Mouse (Mus musculus) c-Kit-negative CD71-positive TER-119-positive erythroid progenitor cells, embryonic 14.5 days (primary cell): ENCODE data around the gene Kcnj10.
A peak's percentile ranks its signal among the peaks of the same experiment; 100 is the strongest.

Source experiments
- DNase-seq: peaks from one replicate; pipeline ENCODE4 v3.0.0-alpha.2; 2013; ENCODE audit warnings: low read depth, low spot score

The Kcnj10 gene

DNA sequence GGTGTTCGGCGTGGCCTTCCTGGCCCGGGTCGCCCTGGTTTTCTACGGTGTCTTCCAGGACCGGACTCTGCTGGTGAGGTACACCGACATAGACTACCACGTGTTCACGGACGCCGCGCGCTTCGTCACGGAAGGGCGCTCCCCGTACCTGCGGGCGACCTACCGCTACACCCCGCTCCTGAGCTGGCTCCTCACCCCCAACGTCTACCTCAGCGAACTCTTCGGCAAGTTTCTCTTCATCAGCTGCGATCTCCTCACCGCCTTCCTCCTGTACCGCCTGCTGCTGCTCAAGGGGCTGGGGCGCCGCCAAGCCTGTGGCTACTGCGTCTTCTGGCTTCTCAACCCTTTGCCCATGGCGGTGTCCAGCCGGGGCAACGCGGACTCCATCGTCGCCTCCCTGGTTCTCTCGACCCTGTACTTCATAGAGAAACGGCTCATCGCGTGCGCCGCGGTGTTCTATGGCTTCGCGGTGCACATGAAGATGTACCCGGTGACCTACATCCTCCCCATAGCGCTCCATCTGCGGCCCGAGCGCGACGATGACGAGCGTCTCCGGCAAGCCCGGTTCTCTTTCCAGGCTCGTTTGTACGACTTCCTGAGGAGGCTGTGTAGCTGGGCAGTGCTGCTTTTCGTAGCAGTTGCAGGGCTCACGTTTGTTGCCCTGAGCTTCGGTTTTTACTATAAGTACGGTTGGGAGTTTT, 35.9 kb downstream of the Kcnj10 start:
- peak; percentile 20 for DNase-seq

DNA sequence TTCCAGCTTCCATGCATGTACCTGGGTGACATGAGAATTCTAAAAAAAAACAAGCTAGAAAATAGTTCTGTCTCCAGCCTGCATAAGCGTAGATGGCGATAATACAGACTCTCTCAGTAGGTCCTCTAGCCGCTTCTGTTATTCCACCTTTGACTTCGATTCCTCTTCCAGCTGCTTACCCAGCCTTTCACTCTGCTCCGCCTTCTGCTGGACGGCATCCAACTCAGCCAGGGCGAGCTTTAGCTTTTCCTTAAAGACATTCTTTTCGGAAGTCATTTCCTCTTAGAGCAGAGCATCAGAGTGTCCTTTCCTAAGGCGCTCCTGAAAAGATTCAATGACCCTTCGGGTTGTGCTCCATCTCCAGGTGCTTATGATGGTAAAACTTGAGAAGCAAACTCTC, 39.1 kb downstream of the Kcnj10 start:
- no peak for DNase-seq

DNA sequence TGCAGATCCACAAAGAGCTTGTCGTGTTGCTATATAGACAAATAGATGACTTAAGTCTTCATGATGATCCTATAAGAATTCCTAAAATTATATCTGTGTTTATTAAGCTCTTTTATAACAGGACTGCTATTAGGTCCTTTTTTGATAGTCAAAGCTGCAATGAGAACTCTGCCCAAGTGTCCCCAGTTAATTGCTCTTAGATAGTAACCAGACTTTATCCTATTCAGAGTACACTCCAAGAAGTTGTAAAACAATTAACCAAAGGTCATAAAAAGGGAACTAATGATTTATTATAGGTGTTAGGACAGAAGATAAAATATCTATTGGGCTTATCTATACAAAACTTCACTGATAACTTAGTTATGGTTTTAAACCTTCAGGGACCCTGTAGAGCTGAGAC, 41.1 kb downstream of the Kcnj10 start:
- DNase-seq, result no peak

DNA sequence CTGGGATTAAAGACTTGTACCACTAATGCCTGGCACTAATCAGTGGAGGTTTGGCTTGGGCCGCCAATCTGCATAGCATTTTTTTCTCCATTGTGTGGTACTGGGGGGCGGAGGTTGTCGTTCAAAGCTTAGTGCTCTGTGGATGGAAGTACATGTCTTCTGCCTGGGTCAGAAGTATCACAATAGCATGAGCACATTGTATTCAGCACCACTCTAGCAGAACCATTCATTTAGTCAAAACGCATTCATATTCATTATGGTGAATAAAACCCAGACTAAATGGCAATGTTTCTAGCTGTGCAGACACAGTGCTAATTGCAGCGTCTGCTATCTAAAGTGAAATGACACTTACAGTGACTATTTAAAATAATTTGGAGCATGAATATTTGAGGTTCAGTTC, 46.2 kb downstream of the Kcnj10 start:
- DNase-seq, result no peak

DNA sequence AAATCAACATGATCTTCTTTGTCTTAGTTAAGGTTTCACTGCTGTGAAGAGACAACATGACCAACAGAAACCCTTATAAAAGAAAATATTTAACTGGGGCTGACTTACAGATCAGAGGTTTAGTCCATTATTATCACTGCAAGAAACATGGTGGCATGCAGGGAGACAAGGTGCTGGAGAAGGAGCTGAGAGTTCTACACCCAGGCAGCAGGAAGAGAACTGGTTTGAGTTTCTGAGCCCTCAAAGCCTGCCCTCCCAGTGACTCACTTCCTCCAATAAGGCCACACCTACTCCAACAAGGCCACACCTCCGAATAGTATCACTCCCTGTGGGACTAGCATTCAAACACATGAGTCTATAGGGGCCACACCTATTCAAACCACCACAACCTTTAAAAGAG, 49.8 kb downstream of the Kcnj10 start:
- DNase-seq, result no peak

DNA sequence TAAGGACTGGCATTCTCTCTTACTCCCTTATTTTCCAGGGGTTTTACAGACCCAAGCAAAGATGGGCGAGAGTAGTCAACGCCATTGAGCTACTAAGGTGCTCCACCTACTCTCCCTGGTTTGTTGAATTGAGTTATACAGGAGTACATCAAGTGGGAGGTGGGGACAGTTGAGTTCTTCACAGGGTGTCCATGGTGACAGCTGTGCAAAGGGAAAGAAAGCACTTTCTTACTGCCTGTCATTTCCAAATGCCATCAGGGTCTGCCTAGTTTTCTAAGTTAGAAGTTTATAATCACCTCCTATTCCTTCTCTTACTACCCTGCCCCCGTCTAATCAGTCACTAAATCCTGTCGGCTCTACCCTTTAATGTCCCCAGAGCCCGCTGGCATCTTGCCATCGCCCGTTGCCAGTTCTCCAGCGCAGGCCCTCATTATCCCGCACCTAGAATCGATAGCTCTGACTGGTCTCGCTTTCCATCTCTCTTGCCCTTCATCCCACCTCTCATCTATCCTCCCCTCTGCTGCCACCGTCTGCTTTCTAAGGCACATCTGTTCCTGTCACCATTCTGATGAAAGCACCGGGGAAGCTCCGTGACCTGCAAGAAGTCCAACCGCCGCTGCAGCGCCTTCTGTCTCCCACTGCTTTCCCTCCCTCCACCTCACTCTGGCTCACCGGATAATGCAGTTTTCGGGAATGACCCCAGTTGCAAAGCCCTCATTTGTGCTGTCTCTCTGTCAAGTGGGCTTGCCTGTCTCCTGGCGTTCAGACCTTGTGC, 51.0 kb downstream of the Kcnj10 start:
- no peak for DNase-seq

DNA sequence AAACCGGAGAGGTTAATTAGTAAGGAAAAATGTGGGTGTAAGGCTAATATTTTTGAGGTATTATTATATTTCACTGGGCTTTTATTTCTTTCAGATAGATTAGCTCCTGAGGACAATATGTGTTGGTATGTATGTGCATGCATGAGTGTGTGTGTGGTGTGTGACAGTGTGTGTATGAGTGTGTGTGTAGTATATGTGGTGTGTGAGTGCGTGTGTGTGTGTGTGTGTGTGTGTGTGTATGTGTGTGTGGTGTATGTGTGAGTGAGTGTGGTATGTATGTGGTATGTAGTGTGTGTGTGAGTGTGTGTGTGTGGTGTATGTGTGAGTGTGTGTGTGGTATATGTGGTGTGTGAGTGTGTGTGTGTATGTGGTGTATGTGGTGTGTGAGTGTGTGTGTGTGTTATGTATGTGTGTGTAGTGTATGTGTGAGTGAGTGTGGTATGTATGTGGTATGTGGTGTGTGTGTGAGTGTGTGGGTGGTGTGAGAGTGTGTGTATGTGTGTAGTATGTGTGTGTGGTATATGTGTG, 51.7 kb downstream of the Kcnj10 start:
- DNase-seq, result no peak

DNA sequence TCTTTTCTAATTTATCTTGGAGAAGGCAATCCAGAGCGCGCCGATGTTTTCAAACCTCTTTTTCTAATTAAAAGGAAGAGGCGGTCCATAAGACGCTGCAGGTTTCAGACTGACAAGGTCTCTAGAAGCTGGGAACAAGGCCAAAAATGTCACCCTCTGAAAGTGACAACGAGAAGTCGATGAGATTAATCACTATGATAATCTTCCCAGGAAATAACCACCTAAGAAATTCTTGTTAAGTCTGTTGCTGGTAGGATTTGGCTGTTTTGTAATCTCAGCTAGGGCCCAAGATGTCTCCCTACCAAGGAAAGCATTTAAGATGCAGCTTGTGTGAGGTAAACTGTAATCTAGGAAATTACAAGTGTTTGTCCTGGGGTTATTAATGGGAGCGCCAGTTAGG, 52.7 kb downstream of the Kcnj10 start:
- no peak for DNase-seq

DNA sequence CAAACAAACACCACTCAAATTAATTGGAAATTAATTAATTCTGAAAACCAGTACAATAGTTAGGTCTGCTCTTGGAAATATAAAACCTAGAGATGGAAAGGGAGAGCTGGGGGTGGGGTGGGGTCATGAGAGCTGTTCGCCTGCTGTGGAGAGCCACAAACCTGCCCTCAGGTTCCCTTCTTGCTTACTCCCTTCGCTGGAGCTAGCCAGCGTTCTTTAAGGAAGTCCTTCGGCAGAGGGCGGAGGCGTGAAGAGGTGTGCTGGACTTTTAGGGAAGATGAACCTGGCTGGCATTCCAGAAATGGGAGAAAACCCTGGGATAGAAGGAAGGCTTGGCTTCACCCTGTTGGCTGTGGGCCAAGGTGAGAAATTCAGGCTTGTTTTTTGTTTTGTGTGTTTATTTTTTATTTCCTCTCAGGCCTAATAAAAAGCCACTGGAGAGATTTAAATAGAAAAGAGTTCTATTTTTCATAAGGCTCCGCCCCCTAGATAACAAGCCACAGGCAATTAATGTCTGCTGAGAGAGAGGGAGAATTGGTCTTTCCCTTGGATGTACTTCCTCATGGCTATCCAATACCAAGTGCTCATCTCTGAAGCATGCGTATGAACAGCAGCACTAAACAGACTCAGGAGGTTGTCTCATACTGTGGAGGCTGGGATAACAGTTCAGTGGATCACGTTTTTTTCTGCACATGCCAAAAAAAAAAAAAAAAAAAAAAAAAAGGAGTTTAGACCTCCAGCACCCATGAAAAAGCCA, 56.2 kb downstream of the Kcnj10 start:
- DNase-seq, result no peak

DNA sequence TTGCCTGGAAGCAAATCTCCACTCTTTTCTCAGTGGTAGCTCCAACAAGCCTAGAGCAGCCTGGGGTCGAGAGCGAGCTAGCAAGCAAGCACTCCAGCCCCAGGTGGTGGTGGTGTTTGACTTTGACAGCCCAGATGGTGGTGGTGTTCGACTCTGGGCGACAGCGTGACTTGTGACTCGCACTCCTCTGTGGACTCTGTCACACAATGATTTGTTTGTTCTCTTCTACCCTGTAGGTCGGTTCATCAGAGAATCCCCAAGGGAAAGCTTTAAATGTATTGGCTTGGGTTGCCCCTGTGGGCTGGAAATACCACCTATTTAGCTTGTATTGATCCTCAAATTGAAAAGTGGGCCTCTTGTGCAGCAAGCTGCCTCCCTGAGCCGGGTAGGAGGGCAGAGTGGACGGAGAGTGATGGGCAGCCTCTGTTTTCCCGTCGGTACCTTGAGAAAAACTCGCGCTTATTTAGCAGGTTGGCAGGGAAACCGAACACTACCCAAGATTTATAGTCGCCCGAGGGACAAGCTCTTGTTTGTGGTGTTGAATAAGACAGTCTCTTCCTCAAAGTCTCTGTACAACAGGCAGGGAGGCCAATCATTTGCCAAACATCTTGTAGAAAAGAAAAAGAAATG, 65.2 kb downstream of the Kcnj10 start:
- no peak for DNase-seq

DNA sequence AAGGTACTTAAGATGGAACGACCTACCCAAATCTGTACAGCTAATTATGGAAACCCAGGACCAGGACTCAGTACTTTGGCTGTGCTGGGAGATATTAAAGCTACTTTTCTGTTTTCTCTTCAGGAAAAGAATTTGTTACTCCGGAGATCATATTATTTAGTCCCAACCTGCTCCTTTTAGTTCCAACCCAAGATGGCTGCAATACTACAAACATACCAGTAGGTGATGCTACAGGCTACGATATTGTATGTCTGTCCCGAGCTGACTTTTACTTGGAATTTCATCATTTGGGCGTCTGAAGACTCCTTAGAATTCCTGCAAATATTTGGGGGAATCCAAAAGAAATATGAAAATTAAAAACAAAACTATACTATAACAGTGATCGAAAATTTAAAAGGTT, 68.0 kb downstream of the Kcnj10 start:
- no peak for DNase-seq

DNA sequence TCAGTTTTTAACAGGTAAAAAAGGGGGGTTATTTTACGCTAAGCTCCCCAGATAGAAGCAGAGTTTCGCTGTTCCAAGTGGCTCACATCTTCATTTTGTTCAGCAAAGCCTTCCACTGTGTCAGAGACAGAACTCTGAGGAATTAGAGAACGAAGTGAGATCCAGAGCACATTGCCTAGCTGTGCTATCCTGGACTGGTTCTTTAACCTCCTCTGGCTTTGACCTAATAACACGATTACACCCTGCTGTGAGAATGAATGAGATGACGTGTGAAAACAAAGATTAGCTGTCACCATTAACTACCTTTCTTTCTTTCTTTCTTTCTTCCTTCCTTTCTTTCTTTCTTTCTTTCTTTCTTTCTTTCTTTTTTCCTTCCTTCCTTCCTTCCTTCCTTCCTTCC, 68.4 kb downstream of the Kcnj10 start:
- no peak for DNase-seq

DNA sequence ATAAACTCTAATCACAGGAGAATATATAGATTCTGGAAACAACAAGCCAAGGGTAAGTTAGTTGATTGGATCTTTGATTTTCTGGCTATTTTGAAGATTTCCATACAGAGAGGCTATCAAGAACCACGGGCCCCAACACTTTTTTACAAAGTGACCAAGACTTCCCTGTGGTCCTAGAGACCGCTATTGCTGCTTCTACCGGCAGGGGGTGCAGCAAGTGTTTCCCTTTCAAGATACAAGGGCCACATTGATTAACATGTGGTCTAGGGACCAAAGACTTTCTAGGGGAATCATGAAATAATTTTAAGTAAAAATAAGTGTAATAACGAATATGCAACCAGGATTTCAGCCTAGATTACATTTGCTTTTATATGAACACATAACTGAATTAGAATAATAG, 69.8 kb downstream of the Kcnj10 start:
- DNase-seq, result peak; percentile 20

DNA sequence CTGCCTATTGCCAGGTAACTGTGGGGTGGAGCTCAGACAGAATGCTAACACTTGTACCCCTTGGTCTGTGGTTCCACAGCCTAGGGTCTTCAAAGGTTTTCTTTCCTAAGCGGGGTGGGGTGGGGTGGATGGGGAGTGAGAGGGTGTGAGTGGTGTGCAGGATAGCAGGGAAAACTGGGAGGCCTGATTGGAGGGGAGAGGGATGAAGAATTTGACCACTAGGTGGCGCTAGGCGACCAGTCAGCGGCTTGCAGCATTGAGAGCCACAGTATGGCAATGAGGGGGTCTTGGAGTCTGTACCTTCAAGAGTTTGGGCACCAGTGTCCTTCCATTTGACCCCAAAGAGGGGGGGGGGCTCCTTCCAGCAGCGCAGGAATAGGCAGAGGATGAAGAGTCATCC, 71.2 kb downstream of the Kcnj10 start:
- DNase-seq, result no peak

DNA sequence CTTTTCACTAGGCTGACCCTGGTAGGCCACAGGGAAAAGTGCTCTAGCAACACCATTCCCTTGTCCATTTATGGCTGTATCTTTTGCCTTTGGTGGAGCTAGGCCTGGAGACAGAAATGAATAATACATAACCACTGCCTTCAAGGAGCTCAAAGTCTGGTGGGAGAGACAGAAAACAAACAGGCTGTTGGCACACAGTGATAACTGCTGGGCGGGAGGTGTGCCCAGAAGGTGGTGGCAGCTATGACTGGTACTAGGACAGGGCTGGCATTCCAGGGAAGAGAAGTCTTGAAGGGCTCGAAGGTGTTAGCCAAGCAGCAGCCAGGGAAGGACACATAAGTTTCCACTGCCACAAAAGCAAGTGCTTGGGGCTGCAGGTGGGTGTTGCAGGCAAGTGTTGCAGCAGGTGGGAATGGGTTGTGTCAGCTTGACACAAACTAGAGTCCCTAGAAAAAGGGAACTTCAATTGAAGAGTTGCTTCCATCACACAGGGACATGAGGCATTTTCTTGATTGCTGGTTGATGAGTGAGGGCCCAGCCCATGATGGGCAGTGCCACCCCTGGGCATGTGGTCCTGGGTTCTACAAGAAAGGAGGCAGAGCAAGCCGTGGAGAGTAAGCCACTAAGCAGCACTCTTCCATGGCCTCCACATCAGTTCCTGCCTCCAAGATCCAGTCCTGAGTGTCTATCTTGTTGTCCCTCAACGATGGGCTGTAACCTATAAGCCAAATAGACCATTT, 72.7 kb downstream of the Kcnj10 start:
- no peak for DNase-seq

DNA sequence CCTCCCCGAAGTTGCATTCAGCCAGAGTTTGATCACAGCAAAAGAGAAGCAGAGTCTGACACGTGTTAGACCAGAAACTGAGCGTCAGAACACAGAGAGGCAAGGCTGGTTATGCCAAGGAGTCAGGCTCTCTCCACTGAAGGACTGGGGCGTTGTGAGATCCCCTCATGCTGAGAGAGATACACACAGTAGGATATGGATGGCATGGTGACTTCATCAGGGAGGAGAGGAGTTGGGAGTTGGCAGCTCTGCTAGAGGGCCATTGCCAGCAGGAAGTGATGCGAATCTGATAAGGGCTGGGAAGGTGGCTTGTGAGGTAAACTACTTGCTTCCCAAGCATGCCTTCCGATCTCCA, 73.2 kb downstream of the Kcnj10 start:
- DNase-seq, result no peak

DNA sequence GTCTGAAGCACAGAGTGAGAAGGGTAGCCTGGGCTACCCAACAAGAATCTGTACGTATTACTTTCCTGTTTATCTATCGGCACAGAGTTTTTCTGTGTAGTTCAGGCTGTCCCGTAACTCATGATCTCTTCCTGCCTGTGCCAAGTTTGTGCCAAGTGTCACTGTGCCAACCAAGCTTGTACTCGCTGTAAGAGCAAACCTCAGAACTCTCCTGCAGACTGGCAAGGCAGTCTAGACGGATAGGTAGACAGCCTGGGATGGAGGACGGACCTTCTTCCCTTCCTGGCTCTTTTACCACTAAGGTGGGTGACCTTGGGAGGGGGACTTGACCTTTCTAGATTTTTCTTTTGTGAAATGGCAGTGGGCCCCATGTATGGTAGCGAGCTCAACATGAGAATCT, 74.1 kb downstream of the Kcnj10 start:
- no peak for DNase-seq

DNA sequence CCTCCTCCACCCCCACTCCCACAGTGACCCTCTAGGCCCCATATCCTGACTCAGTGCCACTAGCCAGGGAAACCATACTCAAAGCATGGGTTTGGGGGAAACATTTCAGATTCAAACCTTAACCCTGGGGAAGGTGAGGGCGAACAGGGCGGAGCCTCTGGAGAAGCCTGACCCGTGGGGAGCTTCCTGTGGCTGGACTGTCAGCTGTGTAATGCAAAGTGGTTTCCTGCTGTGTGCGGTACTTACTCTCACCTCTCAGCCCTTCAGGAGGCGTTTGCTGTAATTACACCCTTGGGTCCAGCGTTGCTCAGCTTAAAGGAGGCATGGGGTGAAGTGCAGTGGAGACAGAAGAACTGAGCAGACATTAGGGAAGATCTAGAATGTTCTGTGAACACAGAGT, 77.2 kb downstream of the Kcnj10 start:
- DNase-seq, result no peak

DNA sequence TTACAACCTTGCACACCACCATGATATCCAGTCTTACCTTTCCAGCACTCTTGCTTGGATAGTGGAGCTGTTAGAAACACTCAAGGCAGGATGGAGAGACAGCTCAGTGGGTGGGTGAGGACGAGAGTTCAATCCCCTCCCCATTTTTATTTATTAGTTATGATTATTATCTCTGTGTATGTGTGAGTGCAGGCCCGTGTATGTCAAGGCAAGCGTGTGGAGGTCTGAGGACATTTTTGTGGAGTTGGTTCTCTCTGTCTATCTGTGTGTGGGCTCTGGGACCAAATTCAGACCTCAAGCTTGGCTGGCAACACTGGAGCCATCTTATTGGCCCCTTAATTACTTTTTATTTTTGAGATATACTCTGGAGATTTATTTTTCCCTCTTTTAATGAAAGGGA, 77.6 kb downstream of the Kcnj10 start:
- no peak for DNase-seq

DNA sequence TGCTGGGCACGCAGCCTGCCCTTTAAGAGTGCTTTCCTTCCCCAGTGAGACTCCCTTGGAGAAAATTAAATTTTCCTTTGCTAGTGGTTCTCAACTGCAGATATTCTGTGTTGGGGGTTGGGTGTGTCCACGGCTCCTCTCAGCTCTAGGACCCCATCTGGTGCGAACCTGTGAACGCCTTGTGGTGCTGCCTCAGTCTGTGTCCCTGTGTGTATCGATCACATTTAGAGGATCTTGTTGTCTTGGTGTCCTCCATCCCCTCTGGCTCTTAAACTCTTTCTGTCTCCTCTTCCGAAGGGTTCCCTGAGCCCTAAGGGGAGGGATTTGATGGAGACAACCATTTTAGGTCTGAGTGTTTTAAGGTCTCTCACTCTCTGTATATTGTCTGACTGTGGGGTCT, 79.2 kb downstream of the Kcnj10 start:
- no peak for DNase-seq

DNA sequence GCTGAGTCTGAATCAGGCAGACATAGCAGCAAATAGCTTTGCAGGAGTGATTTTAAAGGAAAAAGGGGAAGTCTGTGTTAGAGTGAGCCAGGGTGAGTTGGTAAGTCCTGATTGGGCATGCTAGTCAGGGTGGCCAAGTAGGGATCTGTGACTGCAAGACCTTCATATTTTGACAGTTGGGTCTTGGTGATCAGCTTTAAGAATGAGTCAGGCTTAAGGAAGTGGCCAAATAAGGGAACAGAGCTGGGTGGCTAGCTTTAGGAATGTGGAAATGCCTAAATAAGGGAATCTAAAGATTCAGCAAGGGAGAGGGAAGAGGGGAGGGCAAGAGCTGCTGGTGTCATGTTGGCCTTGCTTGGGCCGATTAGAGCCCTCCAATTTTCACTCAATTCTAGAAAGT, 82.4 kb downstream of the Kcnj10 start:
- no peak for DNase-seq
